Mouse (Mus musculus) bone marrow macrophage, adult 2 months (primary cell): ENCODE results near the gene Plvap. TPM values are rescaled to one million over a fixed set of nuclear protein-coding genes. Genes with fewer than 3 reads are reported as not detected.
"Not testable (repeated sequence)": the region's sequence is repeated elsewhere in the genome, so short reads cannot be mapped to it uniquely, and the experiment has no call there.

ENCODE experiments used
- H3K27ac ChIP-seq: 2 replicates; pipeline ENCODE4 v1.5.1; 2012; ENCODE audit warnings: low read depth, low read length; ENCODE audit not compliant: insufficient read depth
- H3K4me1 ChIP-seq: 2 replicates; pipeline ENCODE4 v1.6.1; 2012; ENCODE audit warnings: low read length; ENCODE audit not compliant: control insufficient read depth, insufficient read depth
- H3K4me3 ChIP-seq: 2 replicates; pipeline ENCODE4 v1.5.1; 2012; ENCODE audit warnings: mild to moderate bottlenecking, low read length, moderate library complexity; ENCODE audit not compliant: insufficient read depth
- CTCF ChIP-seq: IDR thresholded peaks from 2 replicates; pipeline ENCODE4 v1.5.1; 2012; ENCODE audit warnings: low read depth, mild to moderate bottlenecking, low read length, moderate library complexity
- POLR2A ChIP-seq: IDR thresholded peaks from 2 replicates; pipeline ENCODE4 v1.6.1; 2012; ENCODE audit warnings: mild to moderate bottlenecking, low read depth, low read length, borderline replicate concordance
- polyA plus RNA-seq: library from polyadenylated mRNA; stranded (reverse); fragments of >200 nt; gene quantifications from 2 replicates; pipeline ENCODE4 v1.2.4, GENCODE M21; 2012; ENCODE audit not compliant: missing spikeins, insufficient read depth, insufficient read length

Plvap gene
- polyA plus RNA-seq, 1 experiment, result not detected

DNA sequence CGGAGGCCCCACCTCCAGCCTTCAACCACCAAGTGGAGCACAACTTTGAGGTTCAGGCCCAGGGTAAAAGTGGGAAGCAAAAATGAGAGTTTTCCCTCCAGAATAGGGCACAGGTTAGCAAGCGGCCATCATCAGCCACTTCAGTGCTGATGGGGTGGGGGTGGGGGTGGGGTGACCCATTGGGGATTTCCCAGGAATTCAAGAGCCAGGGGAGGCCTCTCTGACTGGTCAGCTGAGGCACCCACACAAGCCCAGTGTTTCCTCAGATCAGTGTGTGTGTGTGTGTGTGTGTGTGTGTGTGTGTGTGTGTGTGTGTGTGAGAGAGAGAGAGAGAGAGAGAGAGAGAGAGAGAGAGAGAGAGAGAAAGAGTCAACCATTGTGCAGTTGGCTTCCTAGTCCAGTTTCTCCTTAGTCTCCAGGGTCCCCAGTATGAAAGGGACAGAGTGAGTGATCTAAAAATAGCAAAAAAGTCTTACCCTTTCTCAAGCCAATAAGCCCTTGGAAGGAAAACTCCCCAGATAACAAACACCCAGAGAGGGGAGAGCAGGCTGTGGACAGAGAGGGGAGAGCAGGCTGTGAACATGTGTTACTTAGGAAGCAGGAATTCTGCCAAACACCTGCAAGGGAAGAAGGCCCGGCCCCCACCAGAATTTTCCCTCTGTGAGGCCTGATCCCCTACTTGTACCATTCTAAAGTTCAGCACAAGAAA lies 15.8 kb upstream of the Plvap start:
- no peak overlapping the region for H3K4me3 ChIP-seq
- no peak for TF ChIP-seq POLR2A
- peak overlapping the region; percentile 98 for H3K27ac ChIP-seq
- H3K4me1 ChIP-seq, result peaks cover 51% of the 10 kb centered on the region

DNA sequence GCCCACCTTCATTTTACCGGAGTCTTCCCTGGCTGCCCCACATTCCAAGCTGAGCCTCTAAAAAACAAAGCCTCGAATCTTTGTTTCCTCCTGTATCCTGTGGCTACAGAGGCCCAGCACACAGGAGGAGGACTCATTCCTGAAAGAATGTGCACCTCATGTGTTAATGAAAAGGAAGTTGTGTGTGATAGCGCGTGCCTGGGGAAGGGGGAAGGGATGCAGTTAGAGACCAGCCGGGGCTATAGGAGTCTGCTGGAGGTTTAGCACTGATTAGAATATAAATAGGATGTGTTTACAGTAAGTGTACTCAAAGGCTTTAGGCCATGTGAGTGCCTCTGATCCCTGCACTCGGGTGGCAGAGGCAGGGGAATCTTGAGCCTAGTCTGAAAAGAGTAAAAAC lies 14.7 kb upstream of the Plvap start:
- H3K27ac ChIP-seq, result peak overlapping the region; percentile 59
- TF ChIP-seq POLR2A (no peak), CTCF (no peak)
- H3K4me1 ChIP-seq, result peaks cover 53% of the 10 kb centered on the region
- no peak overlapping the region for H3K4me3 ChIP-seq

DNA sequence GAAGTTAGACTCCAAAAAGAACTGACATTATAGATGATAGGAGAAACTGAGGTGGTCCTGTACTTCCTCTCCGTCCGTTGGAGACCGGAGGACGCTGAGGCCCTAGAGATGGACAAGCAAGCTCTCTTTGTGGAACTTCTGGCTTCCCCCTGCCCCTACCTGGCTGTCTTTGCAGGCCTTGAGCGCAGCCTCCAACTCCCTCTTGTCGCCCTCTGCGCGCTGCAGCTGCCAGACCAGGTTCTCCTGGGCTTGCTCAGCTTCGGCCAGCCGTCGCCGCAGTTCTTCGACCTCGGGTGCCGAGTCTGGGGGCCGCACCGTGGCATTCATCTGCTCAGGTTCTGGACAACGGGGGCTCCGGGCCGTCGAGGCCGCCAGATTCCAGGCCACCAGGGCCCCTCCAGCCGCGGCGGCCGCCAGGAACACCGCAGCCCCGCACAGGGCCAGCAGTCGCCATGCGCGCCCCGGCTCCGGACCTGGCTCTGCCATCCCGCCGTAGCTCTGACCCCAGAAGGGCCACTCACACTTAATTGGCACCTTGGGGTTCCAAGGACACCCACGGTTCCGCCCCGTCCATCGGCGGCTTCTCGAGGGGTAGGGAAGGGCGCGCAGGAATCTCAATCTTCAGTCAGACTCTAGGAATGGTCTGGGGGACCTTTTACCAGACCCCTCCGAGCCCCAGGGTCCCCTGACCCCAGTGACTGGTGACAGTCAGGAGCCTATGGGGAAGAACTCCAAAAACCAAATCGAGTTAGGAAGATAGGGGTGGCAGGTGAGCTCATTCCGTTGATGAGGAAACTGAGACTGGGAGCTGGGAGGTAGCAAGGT lies 13.9 kb upstream of the Plvap start, which contains the start of gene Ccdc194:
Ccdc194 (minus strand) TSS at position 486 of the 825 bp plus-strand sequence.
- TF ChIP-seq CTCF, result no peak
- TF ChIP-seq POLR2A, result no peak
- Histone ChIP-seq H3K4me1 (peaks cover 50% of the 10 kb centered on the region), H3K4me3 (no peak within 1 kb of the TSS), H3K27ac (peak within 1 kb of the TSS; percentile 59)

DNA sequence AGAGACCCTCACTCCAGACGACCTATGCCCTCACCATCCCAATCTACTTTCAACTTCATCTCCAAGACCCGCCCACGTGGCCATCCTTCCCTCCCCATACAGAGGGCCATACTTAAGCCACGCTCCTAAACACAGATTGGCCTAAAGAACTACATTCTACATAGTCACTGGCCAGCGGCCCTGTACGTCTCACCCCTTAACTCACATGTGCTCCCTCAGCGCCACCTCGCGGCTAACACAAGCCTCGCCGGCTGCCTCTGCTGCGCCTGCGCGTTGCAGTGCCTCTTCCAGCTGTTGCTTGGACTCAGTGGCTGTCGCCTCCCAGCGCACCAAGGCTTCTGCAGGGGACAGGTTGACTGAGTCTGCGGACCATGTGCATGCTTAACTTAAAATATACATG lies 10.1 kb upstream of the Plvap start:
- H3K4me3 ChIP-seq, result no peak overlapping the region
- no peak overlapping the region for H3K27ac ChIP-seq
- TF ChIP-seq POLR2A, result no peak
- H3K4me1 ChIP-seq, result peaks cover 21% of the 10 kb centered on the region

DNA sequence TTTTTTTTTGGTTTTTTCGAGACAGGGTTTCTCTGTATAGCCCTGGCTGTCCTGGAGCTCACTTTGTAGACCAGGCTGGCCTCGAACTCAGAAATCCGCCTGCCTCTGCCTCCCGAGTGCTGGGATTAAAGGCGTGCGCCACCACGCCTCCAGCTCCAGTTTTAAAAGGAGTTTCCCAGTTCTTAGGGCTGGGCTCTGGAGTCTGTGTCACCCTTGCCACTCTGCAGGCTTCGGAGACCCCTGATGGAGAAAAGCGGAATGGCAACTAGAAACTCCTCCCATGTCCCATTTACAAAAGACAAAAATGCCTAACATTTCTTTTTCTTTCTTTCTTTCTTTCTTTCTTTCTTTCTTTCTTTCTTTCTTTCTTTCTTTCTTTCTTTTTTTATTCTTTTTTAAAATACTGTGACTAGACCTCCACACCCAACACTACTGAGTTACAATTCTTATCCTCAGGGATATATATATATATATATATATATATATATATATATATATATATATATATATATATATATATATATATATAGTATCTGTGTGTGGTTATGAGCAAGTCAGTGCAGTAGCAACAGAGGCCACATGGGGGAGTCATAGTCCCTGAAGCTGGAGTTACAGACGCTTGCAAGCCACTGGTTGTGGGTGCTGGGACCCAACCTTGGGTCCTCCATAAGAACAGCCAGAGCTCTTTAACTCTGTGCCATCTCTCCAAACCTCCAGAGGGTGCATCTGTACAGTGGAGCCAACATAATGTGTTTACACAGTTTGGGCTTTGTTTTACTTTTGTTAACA lies 7.7 kb upstream of the Plvap start:
- H3K4me3 ChIP-seq, H3K27ac ChIP-seq, H3K4me1 ChIP-seq: not testable (repeated sequence)
- TF ChIP-seq CTCF, result peak; percentile 41; the same call in 1 of the 2 replicates

DNA sequence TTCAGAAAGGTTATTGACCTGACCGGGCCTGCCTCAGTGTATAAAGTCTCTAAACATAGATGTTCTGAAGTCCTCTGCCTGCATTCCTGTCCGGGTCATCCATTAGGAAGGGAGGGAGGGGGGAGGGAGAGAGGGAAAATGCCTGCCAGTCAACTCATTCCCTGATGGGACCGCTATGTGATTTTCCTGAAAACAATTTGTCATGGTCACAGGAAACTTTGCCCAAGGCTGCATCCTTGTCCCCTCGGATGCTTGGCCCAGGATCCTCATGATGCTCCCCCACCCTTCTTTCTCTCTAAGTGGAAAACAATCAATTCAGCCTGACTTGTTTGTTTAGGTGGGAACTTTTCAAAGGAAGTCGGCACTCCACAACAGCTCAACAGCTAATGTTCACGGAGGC lies 5.2 kb upstream of the Plvap start:
- H3K27ac ChIP-seq, result no peak overlapping the region
- TF ChIP-seq POLR2A, result no peak
- TF ChIP-seq CTCF, result no peak
- H3K4me3 ChIP-seq, result no peak overlapping the region
- H3K4me1 ChIP-seq, result peaks cover under 1% of the 10 kb centered on the region

DNA sequence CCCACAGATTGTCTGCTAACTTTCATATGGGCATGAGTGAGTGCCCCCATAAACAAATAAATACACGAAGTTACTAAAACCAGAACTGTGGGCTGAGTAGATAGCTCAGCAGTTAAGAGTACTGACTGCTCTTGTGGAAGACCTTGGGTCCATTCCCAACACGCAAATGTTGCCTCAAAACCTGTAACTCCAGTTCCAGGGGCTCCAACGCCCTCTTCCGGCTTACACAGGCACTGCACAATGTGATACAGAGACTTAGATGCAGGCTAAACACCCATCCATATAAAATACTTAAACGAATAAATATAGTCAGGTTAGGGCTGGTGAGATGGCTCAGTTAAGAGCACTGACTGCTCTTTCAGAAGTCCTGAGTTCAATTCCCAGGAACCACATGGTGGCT lies 3.5 kb upstream of the Plvap start:
- no peak for TF ChIP-seq CTCF
- TF ChIP-seq POLR2A, result no peak
- no peak overlapping the region for H3K4me3 ChIP-seq
- peaks cover 2% of the 10 kb centered on the region; the same call in 1 of the 2 replicates for H3K4me1 ChIP-seq
- H3K27ac ChIP-seq, result no peak overlapping the region

DNA sequence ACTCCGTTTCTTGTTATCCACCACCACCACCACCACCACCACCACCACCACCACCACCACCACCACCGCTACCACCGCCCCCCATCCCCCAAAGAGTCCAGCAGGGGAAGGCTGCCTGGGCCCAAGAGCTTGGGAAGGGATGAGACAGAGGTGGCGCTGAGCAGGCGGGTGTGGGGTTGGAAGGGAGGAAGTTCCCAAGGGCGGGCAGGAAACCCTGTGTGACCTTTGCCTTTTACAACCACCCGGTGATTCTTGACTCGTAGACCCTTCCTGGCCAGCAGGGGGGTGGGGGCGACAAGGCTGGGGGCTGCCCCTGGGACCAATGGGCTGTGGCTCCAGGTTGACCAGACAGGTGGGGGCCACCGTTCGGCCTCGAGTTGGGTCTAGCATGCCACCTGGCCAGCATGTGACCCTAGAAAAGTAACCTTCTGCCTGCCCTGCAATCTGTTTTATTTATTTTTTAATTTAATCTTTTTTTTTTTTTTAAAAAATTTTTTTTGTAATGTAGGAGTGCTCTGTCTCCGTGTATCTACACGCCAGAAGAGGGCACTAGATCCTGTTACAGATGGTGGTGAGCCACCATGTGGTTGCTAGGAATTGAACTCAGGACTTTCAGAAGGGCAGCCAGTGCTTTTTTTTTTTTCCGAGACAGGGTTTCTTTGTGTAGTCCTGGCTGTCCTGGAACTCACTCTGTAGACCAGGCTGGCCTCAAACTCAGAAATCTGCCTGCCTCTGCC lies 1.6 kb upstream of the Plvap start:
- Histone ChIP-seq H3K27ac (no peak overlapping the region), H3K4me3 (no peak overlapping the region), H3K4me1 (peaks cover 2% of the 10 kb centered on the region; the same call in 1 of the 2 replicates)
- no peak for TF ChIP-seq POLR2A
- no peak for TF ChIP-seq CTCF

DNA sequence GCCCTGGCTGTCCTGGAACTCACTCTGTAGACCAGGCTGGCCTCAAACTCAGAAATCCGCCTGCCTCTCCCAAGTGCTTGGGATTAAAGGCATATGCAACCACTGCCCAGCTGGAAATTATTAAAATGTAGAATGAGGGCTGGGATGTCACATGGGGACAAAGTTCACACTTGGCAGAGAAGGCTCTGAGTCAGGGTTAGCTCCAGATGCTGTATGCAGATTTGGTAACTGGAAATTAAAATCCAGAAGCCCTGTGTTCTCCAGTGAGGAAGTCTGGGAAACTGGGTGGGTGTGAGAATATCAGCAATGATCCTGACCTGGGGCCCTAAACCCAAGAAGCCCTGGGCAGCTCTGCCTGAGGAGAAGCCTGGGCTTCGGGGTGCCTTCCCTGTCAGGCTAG lies 2.2 kb downstream of the Plvap start:
- no peak for TF ChIP-seq POLR2A
- H3K4me3 ChIP-seq, result no peak overlapping the region
- peaks cover 2% of the 10 kb centered on the region; the same call in 1 of the 2 replicates for H3K4me1 ChIP-seq
- no peak overlapping the region for H3K27ac ChIP-seq
